Mouse (Mus musculus) liver, postnatal 0 days (tissue): ENCODE measurements around the gene Zfp653.

ENCODE experiments used
- CTCF ChIP-seq: sonication (generic); IDR thresholded peaks from 2 replicates; pipeline ENCODE4 v1.5.1; 2016; ENCODE audit warnings: antibody characterized with exemption, low read depth
- EP300 ChIP-seq: IDR thresholded peaks from 2 replicates; pipeline ENCODE4 v1.6.1; 2016; ENCODE audit warnings: antibody characterized with exemption, low read depth, mild to moderate bottlenecking

DNA sequence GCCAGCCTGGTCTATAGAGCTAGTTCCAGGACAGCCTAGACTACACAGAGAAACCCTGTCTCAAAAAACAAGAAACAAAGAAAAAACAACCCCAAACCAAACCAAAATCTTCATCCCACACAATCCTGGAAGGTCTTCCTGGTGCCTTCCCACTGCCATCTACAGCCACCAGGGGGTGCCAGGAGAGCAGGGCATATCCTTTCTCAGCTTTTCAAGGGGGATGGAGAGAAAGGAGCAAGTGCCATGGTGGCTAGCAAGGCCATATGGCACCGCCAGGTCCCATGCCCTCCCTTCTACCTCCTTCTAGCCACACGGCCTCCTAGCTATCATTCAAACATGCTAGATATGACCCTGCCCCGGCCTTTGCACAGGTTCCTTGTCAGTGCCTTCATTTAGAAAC lies 4.7 kb downstream of the Zfp653 start:
- peak; percentile 94 for TF ChIP-seq CTCF
- no peak for TF ChIP-seq EP300
